Mouse (Mus musculus) kidney, postnatal 10 days (tissue): ENCODE results near the gene Spag6.

Source experiments
- DNase-seq: peaks from one replicate; pipeline ENCODE4 v3.0.0; 2021; ENCODE audit warnings: mixed read lengths

Gene Spag6

GRCm38 (mm10) chr2:18688708-18689063 is 5.1 kb upstream of the Spag6 start:
- DNase-seq, result peak; percentile 84

- peak; percentile 61 for DNase-seq
These were observed 4.5 kb upstream of the Spag6 start for GRCm38 (mm10) chr2:18689064-18689921.

GRCm38 (mm10) chr2:18690055-18690691 is 3.7 kb upstream of the Spag6 start:
- peak; percentile 58 for DNase-seq

GRCm38 (mm10) chr2:18690756-18691155 is 3.1 kb upstream of the Spag6 start:
- no peak for DNase-seq

- DNase-seq, result no peak
These were observed 1.8 kb upstream of the Spag6 start for GRCm38 (mm10) chr2:18692031-18692430.

- DNase-seq, result no peak
These were observed 1.3 kb upstream of the Spag6 start for GRCm38 (mm10) chr2:18692548-18692947.

- DNase-seq, result no peak
These were observed 351 bp upstream of the Spag6 start for GRCm38 (mm10) chr2:18693491-18693870.

- DNase-seq, result no peak
These were observed 749 bp downstream of the Spag6 start for GRCm38 (mm10) chr2:18694611-18694950.

- no peak for DNase-seq
These were observed 1.3 kb downstream of the Spag6 start for GRCm38 (mm10) chr2:18695163-18695562.

- DNase-seq, result no peak
These were observed 1.9 kb downstream of the Spag6 start for GRCm38 (mm10) chr2:18695629-18696150.

- no peak for DNase-seq
These were observed 3.9 kb downstream of the Spag6 start for GRCm38 (mm10) chr2:18697591-18698244.

GRCm38 (mm10) chr2:18698663-18699385 is 5.0 kb downstream of the Spag6 start:
- peak; percentile 36 for DNase-seq

- DNase-seq, result no peak
These were observed 5.7 kb downstream of the Spag6 start for GRCm38 (mm10) chr2:18699401-18699990.

- DNase-seq, result no peak
These were observed 16.5 kb downstream of the Spag6 start for GRCm38 (mm10) chr2:18710356-18710755.

- DNase-seq, result no peak
These were observed 19.2 kb downstream of the Spag6 start for GRCm38 (mm10) chr2:18713071-18713470.

GRCm38 (mm10) chr2:18714337-18714736 is 20.5 kb downstream of the Spag6 start:
- no peak for DNase-seq

GRCm38 (mm10) chr2:18718521-18718920 is 24.7 kb downstream of the Spag6 start:
- DNase-seq, result no peak

- DNase-seq, result no peak
These were observed 28.5 kb downstream of the Spag6 start for GRCm38 (mm10) chr2:18722208-18722830.

GRCm38 (mm10) chr2:18724462-18724861 is 30.6 kb downstream of the Spag6 start:
- DNase-seq, result no peak

GRCm38 (mm10) chr2:18725880-18726279 is 32.0 kb downstream of the Spag6 start:
- no peak for DNase-seq

- no peak for DNase-seq
These were observed 37.9 kb downstream of the Spag6 start for GRCm38 (mm10) chr2:18731718-18732117.
